Mouse (Mus musculus) layer of hippocampus, adult 18-20 months (tissue): Measurements from ENCODE around the gene Btbd35f21. TPM values are rescaled to one million over a fixed set of nuclear protein-coding genes. Genes with fewer than 3 reads are reported as not detected.
"Not testable (repeated sequence)": the region's sequence is repeated elsewhere in the genome, so short reads cannot be mapped to it uniquely, and the experiment has no call there.

Experiments
- DNase-seq, 2 experiments: peaks; one replicate each; pipeline ENCODE4 v3.0.0; 2022; ENCODE audit warnings: low spot score in 2 of 2
- long read RNA-seq: library from polyadenylated mRNA; stranded (forward); transcript quantifications from one replicate; pipeline ENCODE4 v2.0.0, GENCODE M21; 2021
- total RNA-seq, 2 experiments: library from RNA; stranded (reverse); gene quantifications; 2 replicates each; pipeline ENCODE4 v1.2.3; 2021

The Btbd35f21 gene
- total RNA-seq, result not detected
- long read RNA-seq, result 0 reads

DNA sequence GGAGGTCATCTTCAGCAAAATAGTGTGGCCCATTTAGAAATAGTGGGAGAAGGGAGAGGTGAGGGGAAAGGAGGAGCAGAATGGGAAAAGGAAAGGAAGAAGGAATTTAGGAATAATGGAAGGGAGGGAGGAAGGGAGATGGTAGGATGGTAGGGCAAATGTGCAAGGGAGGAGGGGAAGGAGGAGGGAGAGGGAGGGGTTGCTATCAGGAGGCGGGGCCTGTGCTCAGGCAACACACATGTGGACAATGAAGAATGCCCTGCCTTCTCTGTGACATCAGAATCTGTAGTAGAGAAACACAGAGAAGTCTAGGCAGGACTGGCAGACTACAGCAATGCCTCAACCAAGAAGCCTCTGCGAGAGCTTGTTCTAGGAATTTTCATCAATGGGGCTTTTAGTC lies at the start of gene Btbd35f21:
TSS of gene Btbd35f21 (plus strand) at position 301 of the 400 bp plus-strand sequence.
- DNase-seq, result not testable (repeated sequence)

Other genes with a start within 250 kb of the Btbd35f21 start
- gene Btbd35f1, start 166.1 kb upstream of the Btbd35f21 start, total RNA-seq, result not detected
- not detected for gene Gm5926, start 75.4 kb upstream of the Btbd35f21 start, total RNA-seq
- gene Btbd35f30, start 168.5 kb downstream of the Btbd35f21 start, total RNA-seq, result not detected
- gene Gm21789, start 215.7 kb downstream of the Btbd35f21 start, total RNA-seq, result not detected
- not detected for gene Btbd35f5, start 247.8 kb downstream of the Btbd35f21 start, total RNA-seq